Mouse (Mus musculus) NIH3T3 (cell line): ENCODE results near the gene Patl2.
"Not testable (repeated sequence)": the region's sequence is repeated elsewhere in the genome, so short reads cannot be mapped to it uniquely, and the experiment has no call there.

Source experiments
- DNase-seq: peaks from one replicate; pipeline ENCODE4 v3.0.0-alpha.2; 2012; ENCODE audit warnings: low read depth

Patl2 gene

GRCm38 (mm10) chr2:122186106-122186505 lies at the start of gene Patl2, which contains the start of gene Terb2:
Gene Patl2 (minus strand): TSS chr2:122186189.
Gene Terb2 (plus strand): TSS chr2:122186272.
- DNase-seq, result no peak

GRCm38 (mm10) chr2:122235425-122235824 lies 49.4 kb upstream of the Patl2 start:
- peak; percentile 24 for DNase-seq

- peak; percentile 87 for DNase-seq
These were observed 48.8 kb upstream of the Patl2 start, which contains the start of gene Sord for GRCm38 (mm10) chr2:122234611-122235288. Gene Sord (plus strand): TSS chr2:122234749.

GRCm38 (mm10) chr2:122233759-122234557 lies 48.0 kb upstream of the Patl2 start:
- DNase-seq, result peak; percentile 77

- DNase-seq, result peak; percentile 41
These were observed 47.4 kb upstream of the Patl2 start for GRCm38 (mm10) chr2:122233341-122233740.

- no peak for DNase-seq
These were observed 45.6 kb upstream of the Patl2 start for GRCm38 (mm10) chr2:122231616-122232015.

- DNase-seq, result peak; percentile 19
These were observed 44.4 kb upstream of the Patl2 start for GRCm38 (mm10) chr2:122230395-122230794.

- no peak for DNase-seq
These were observed 37.7 kb upstream of the Patl2 start for GRCm38 (mm10) chr2:122223654-122224053.

- no peak for DNase-seq
These were observed 36.3 kb upstream of the Patl2 start for GRCm38 (mm10) chr2:122222272-122222671.

GRCm38 (mm10) chr2:122221798-122222197 lies 35.8 kb upstream of the Patl2 start:
- DNase-seq, result no peak

- DNase-seq, result no peak
These were observed 35.4 kb upstream of the Patl2 start for GRCm38 (mm10) chr2:122221378-122221777.

- no peak for DNase-seq
These were observed 32.2 kb upstream of the Patl2 start for GRCm38 (mm10) chr2:122218234-122218633.

GRCm38 (mm10) chr2:122217075-122217474 lies 31.1 kb upstream of the Patl2 start:
- DNase-seq, result not testable (repeated sequence)

- no peak for DNase-seq
These were observed 24.7 kb upstream of the Patl2 start for GRCm38 (mm10) chr2:122210534-122211228.

GRCm38 (mm10) chr2:122206440-122207107 lies 20.6 kb upstream of the Patl2 start:
- no peak for DNase-seq

- DNase-seq, result no peak
These were observed 15.5 kb upstream of the Patl2 start for GRCm38 (mm10) chr2:122201501-122201900.

GRCm38 (mm10) chr2:122194509-122194929 lies 8.5 kb upstream of the Patl2 start:
- DNase-seq, result peak; percentile 81

GRCm38 (mm10) chr2:122191849-122192248 lies 5.9 kb upstream of the Patl2 start:
- DNase-seq, result no peak

- DNase-seq, result no peak
These were observed 762 bp upstream of the Patl2 start for GRCm38 (mm10) chr2:122186751-122187150.

GRCm38 (mm10) chr2:122185086-122185485 lies 903 bp downstream of the Patl2 start:
- no peak for DNase-seq

- peak; percentile 50 for DNase-seq
These were observed 5.8 kb downstream of the Patl2 start for GRCm38 (mm10) chr2:122180051-122180822.
